Mouse (Mus musculus) ovary, postnatal 14 days (tissue): ENCODE measurements around the gene Hoxa10.

Experiments
- DNase-seq: peaks from one replicate; pipeline ENCODE4 v3.0.0; 2022; ENCODE audit warnings: low spot score

The Hoxa10 gene

GRCm38 (mm10) chr6:52240389-52241000 is at the start of gene Hoxa10:
Gene Hoxa10, minus strand, starts transcription at chr6:52240854.
- peak; percentile 78 for DNase-seq

GRCm38 (mm10) chr6:52290186-52290585 is 49.5 kb upstream of the Hoxa10 start:
- DNase-seq, result no peak

- no peak for DNase-seq
These were observed 43.2 kb upstream of the Hoxa10 start for GRCm38 (mm10) chr6:52283896-52284295.

GRCm38 (mm10) chr6:52281084-52281483 is 40.4 kb upstream of the Hoxa10 start:
- DNase-seq, result no peak

GRCm38 (mm10) chr6:52276920-52277319 is 36.3 kb upstream of the Hoxa10 start:
- DNase-seq, result no peak

GRCm38 (mm10) chr6:52276382-52276781 is 35.7 kb upstream of the Hoxa10 start:
- DNase-seq, result no peak

GRCm38 (mm10) chr6:52275563-52276280 is 35.1 kb upstream of the Hoxa10 start:
- DNase-seq, result no peak

- no peak for DNase-seq
These were observed 33.9 kb upstream of the Hoxa10 start for GRCm38 (mm10) chr6:52274576-52274975.

GRCm38 (mm10) chr6:52273656-52274280 is 33.1 kb upstream of the Hoxa10 start:
- no peak for DNase-seq

GRCm38 (mm10) chr6:52272766-52273655 is 32.4 kb upstream of the Hoxa10 start:
- DNase-seq, result no peak

- DNase-seq, result no peak
These were observed 30.1 kb upstream of the Hoxa10 start for GRCm38 (mm10) chr6:52270494-52271480.

- DNase-seq, result no peak
These were observed 28.1 kb upstream of the Hoxa10 start for GRCm38 (mm10) chr6:52268756-52269155.

GRCm38 (mm10) chr6:52268341-52268740 is 27.7 kb upstream of the Hoxa10 start:
- no peak for DNase-seq

GRCm38 (mm10) chr6:52267691-52268090 is 27.0 kb upstream of the Hoxa10 start:
- DNase-seq, result no peak

- no peak for DNase-seq
These were observed 26.6 kb upstream of the Hoxa10 start for GRCm38 (mm10) chr6:52267221-52267620.

- no peak for DNase-seq
These were observed 26.0 kb upstream of the Hoxa10 start for GRCm38 (mm10) chr6:52266666-52266985.

GRCm38 (mm10) chr6:52265913-52266665 is 25.4 kb upstream of the Hoxa10 start:
- no peak for DNase-seq

GRCm38 (mm10) chr6:52265306-52265912 is 24.8 kb upstream of the Hoxa10 start:
- DNase-seq, result no peak

- no peak for DNase-seq
These were observed 23.6 kb upstream of the Hoxa10 start for GRCm38 (mm10) chr6:52264106-52264790.

- DNase-seq, result no peak
These were observed 22.6 kb upstream of the Hoxa10 start for GRCm38 (mm10) chr6:52263321-52263585.
